Mouse (Mus musculus): ENCODE results near the gene Nrcam. TPM values are rescaled to one million over a fixed set of nuclear protein-coding genes. Genes with fewer than 3 reads are reported as not detected.

Gene Nrcam
- total RNA-seq, 2 experiments from 2014 or later, result 0.32 to 0.45 TPM

DNA sequence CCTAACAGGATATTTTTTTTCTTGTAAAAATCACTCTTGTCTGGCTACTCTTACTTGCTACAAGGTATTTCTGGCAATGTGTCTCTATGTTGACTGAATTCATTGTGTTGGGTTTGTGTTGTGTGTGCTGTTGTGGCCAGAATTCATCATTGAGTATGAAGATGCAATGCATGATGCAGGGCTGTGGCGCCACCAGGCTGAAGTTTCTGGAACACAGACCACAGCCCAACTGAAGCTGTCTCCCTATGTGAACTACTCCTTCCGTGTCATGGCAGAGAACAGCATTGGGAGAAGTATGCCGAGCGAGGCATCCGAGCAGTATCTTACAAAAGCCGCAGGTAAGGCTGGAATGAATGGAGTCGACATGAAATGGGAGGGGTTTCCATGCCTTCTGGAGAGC lies 241.4 kb downstream of the Nrcam start:
- no peak for DNase-seq
- intact Hi-C loops (cut with DNase I), result no loop called here

DNA sequence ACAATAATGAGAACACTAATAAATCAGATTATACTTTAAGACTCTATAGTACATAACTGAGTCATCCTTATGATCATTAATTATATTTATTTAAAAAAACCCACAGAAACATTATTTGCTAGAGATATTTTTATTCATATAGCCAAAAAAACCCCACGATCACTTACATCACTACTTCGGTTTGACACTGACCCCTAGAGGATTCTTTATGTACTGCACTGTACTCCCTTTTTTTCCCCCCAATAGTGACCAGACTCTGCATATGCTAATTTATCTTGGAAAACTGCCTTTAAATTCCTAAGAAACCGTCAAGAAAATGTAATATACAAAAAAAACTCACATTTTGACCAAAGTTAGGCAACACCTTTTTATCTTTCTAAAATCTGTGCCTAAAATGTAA lies 244.0 kb downstream of the Nrcam start:
- DNase-seq, result no peak
- intact Hi-C loops (cut with DNase I), result no loop called here

DNA sequence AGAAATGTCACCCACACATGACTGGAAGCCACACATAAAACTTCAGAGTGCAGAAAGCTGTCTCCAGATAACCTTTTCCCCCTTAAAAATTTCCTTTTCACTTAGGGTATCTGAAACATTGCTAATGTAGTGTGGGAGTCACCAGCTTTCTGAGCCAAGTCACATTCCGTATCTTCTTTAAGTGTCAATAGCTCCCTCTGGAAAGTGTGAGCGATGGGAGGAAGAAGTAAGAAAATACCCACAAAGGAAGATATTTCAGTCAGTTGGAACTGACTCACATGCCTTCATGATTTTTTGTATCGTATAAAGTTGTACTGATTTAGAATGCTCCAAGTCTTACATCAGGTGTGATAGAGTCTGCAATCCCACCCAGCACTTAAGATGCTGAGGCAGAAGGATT lies 245.5 kb downstream of the Nrcam start:
- intact Hi-C loops (cut with DNase I), result no loop called here
- no peak for DNase-seq

DNA sequence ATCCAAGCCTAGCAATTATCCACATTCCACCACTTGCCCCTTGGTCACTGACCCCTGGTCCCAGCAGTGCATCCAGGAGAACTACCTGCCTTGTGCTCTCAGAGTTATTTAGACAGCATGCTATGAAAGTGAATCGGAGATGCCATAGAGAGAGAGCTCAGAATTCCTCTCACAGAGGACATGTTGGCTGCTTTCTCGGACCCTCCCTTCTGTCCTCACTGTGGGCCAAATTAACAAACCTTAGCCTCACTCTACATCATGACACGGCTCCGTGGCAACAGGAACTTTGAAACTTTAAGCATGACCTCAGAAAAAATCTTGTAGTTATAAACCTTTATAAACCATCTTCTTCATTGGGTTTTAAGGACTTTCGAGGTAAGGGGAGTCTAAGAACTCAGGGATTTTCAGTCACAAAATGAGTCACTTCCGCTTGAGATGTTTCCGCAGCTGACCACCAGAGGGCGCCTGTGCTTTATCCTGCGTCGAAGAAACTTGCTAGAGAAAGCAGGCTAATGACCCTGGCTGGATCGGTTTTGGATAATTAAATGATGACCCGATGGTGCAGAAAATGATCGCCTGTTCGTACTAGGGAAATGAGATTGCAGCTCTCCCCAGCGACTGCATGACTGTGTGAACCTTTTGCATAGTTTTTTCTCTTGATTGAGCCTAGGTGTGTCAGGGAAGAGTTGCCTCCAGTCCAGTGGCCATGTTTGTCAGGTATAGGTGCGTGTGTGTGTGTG lies 272.9 kb downstream of the Nrcam start:
- peak; percentile 50 to 72 for DNase-seq
- intact Hi-C loops (cut with DNase I), result loop anchor here (5.0 kb wide), 2 partner anchors 246 to 781 kb away; no protein-coding TSS in a partner anchor

DNA sequence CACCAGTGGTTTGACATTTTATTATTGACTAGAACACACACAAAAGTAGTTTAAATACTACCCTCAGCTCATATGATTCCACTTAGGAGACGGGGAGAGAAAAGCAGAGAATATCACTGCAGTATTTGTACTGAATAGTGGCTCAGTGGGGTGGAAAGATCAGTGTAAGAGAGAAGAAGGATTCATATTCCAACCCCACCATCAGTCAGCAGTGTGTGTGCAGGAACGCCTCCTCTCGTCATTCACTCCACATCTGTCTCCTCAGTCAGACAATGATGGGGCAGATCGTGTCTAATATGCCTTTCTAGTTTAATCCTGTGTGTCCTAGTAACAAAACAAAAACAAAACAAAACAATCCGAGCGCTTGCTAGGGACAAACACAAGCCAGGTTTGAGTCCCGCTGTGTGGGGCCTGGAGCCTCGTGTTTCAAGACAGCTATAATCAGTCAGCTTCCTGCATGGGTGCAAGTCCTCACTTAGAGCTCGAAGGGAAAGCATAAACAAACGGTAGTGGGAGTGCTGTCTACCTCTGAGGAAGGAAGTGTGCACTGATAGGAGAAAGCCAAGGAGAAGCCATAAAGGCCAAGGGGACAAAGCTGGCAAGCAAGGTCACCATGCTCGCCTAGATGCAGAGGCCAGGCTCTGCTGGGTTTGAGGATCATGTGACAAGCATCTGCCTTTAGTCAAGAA lies 273.7 kb downstream of the Nrcam start:
- DNase-seq, result no peak
- intact Hi-C loops (cut with DNase I), result loop anchor here (5.0 kb wide), 2 partner anchors 245 to 780 kb away; no protein-coding TSS in a partner anchor

DNA sequence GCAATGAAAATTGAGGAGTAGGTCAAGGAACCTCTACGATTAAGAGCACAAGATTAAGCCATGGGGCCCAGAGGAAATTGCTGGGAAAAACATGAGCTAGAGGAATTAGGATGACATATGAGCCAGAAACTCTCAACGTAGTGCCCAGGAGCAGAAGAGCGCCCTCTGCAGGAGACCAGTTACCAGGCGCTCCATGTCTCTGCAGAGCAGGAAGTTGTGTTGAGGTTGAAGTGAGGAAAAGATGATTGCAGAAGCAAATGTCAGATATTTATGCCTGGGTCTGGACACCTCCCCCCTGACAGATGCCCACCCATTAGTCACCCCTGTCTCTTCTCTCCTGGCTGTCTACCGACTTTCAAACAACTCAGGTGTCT lies 274.3 kb downstream of the Nrcam start:
- intact Hi-C loops (cut with DNase I), result loop anchor here (5.0 kb wide), 2 partner anchors 244 to 779 kb away; no protein-coding TSS in a partner anchor
- no peak for DNase-seq

DNA sequence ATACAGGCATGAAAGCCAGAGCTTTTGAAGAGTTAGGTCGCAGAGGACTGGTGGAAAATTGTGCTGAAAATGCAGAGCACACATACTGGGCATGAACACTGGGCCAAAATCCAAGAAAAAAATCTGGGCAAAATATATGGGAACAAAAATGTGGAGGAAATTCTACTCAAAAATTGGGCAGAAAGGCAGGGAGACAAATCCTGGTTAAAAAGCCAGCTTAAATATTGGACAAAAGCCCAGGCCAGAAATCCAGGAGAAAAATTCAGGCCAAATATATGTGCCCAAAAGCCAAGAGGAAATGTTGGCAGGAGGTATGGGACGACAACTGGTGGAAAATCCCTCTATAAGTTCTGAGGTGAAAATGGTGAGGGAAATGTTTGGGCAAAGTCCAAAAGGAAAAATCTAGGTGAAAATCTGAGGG lies 288.3 kb downstream of the Nrcam start:
- DNase-seq, result no peak
- intact Hi-C loops (cut with DNase I), result no loop called here

DNA sequence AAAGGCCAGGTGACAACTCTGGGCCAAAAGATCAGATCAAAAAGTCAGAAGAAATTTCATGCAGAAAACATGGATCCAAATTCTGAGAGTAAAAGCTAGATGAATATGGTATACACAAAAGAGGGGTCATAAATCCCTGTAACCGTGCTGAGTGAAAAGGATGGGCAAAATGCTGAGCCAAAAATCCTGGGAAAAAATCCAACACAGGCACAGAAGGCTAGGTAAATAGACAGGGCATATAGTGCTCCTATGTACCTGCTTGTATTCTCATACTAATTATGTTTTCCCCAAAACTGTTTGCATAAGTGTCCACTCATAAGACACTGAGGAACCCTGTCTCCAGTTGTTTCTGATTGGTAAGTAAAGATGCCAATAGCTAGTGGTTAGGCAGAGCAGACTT lies 288.8 kb downstream of the Nrcam start:
- intact Hi-C loops (cut with DNase I), result no loop called here
- no peak for DNase-seq

DNA sequence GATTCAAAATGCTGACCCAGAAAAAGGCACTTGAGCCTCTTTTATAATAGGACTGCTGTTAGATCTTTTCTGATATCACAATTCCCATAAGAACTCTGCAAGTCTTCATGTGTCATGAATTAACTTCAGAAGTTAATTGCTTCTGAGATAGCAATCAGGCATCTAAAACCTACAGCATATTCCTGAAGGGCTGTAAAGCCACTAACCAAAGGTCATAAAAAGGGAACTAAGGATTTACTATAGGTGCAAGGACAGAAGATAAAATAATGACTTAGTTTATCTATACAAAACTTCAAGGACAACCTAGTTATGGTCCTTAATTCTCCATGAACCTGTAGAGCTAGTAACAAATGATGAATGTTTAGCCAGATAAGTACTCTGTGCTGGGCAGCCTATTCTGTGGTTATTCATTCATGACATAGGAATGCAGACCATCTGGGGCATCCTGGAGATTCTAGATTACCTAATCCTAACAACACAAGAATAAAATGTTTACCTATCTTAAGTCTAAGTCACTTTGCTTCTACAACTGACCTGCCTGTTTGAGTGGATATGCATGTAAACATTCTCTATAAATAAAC lies 310.7 kb downstream of the Nrcam start:
- intact Hi-C loops (cut with DNase I), result no loop called here
- DNase-seq, result no peak

DNA sequence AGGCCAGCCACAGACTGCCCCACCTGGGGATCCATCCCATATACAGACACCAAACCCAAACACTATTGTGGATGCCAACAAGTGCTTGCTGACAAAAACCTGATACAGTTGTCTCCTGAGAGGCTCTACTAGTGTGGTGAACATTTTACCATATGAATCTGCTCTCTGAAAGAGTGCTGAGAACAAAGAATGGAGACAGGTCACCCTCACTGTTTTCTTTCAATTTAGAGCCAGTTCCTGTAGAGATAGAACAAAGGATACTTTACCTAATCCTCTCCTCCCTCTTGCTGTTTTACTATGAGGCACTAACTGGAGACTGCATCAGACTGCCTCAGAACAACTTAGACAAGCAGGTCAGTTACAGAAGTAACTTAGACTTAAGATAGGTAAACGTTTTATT lies 311.9 kb downstream of the Nrcam start:
- intact Hi-C loops (cut with DNase I), result no loop called here

More for the DNA sequence above, 311.9 kb downstream of the Nrcam start:
- no peak for DNase-seq

Other genes with a start within 250 kb of the Nrcam start
- gene Dnajb9, start 118.6 kb upstream of the Nrcam start, total RNA-seq (2021), result 10 to 100 TPM; 25.8 to 28.4 TPM
- 100 to 1,000 TPM; 110 to 119 TPM for gene Pnpla8, start 107.5 kb upstream of the Nrcam start, total RNA-seq (2021)

All from heart, postnatal 14 days (tissue).